Mouse (Mus musculus) urinary bladder, postnatal 10 days (tissue): ENCODE data around the gene Pkd1l2.

Experiments
- DNase-seq: peaks from one replicate; pipeline ENCODE4 v3.0.0; 2022; ENCODE audit warnings: low spot score

Gene Pkd1l2

GRCm38 (mm10) chr8:116975066-116975465 is 107.2 kb downstream of the Pkd1l2 start:
- no peak for DNase-seq

GRCm38 (mm10) chr8:116969531-116969930 is 112.7 kb downstream of the Pkd1l2 start:
- DNase-seq = no peak

DNA sequence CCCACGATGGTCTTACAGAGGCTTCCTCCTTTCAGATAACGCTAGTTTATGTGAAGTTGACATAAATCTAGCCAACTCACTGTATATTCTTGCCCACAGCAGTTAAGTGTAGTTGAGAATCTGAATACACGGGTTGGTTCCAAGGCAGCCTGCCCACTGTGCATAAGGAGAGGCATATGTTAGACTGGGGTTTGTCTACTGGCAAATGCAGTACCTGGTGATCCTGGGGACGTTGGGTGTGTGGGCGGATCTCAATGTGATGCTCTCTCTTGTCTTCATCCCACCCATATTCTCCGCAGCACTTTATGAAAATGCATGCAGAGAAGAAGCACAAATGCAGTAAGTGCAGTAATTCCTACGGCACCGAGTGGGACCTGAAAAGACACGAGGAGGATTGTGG is 127.8 kb downstream of the Pkd1l2 start:
- no peak for DNase-seq

GRCm38 (mm10) chr8:116952428-116952827 is 129.8 kb downstream of the Pkd1l2 start:
- DNase-seq = no peak

GRCm38 (mm10) chr8:116951778-116952177 is 130.5 kb downstream of the Pkd1l2 start:
- DNase-seq = no peak

DNA sequence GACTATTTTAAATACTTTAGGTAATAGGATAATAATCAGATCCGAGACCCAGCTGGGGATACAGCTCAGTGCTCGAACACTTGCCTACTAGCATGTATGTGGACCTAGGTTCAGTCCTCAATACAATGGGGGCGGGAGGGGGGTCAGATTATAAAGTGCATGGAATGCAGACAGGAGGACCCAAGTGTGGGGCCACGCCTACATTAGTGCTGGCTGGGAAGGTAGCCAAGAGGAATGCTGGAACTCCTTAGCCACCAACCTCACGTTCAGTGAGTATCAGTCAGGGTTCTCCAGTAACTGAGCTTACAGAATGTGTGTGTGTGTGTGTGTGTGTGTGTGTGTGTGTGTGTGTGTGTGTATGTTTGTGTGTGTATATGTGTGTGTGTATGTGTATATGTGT is 130.9 kb downstream of the Pkd1l2 start:
- DNase-seq = no peak

DNA sequence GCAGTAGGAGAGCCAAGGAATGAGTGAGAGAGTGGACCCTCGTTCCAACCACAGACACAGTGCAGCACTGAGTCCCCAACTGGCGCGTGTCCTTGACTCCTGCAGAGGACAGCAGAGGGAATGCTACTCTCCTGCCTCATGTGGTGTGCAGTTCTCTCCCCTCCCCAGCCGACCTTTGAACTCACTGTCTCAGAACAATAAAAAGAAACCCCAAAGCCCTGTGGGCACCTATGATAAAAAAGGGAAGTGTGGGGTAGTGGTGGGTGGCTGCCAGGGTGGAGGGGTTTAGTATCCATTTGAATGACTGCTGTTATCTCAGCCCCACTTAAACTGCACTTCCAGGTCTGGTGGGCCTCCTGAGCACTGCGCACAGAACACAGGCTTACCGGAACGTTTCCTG is 134.7 kb downstream of the Pkd1l2 start:
- DNase-seq = no peak

- no peak for DNase-seq
These were observed 135.4 kb downstream of the Pkd1l2 start for GRCm38 (mm10) chr8:116946851-116947250.

DNA sequence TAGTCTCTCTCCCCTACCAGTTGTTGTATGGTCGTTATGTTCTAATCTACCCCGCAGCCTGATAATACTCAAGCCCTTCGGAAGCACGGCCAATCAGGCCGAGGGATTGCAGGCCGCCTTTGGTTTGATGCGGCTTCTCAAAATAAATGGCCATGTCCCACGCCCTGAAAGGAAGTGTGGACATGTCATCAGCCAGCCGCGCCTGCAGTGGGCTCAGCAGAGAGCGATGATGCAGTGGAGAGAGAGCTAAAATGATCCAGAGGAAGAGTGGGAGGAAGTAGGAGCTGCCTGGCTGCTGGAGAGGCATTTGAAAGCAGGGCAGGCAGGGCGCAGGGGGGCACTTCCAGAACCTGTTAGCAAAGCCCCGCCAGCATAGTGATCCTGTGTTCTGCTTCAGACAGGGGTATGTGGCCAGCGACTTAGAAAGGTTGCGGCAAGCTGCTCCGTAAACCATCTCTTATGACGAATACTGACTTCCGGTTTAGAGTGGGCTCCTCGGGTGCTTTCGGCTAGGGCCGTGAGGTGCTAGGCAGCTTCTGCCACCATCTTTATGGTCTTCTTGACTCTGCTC is 135.9 kb downstream of the Pkd1l2 start:
- no peak for DNase-seq
